Mouse (Mus musculus) kidney, postnatal 25 days (tissue): ENCODE measurements around the gene Cul3.
"Not testable (repeated sequence)": the region's sequence is repeated elsewhere in the genome, so short reads cannot be mapped to it uniquely, and the experiment has no call there.

Experiments used
- DNase-seq, 2 experiments: peaks; one replicate each; pipeline ENCODE4 v3.0.0; 2021; ENCODE audit warnings: mixed read lengths in 2 of 2

The Cul3 gene

DNA sequence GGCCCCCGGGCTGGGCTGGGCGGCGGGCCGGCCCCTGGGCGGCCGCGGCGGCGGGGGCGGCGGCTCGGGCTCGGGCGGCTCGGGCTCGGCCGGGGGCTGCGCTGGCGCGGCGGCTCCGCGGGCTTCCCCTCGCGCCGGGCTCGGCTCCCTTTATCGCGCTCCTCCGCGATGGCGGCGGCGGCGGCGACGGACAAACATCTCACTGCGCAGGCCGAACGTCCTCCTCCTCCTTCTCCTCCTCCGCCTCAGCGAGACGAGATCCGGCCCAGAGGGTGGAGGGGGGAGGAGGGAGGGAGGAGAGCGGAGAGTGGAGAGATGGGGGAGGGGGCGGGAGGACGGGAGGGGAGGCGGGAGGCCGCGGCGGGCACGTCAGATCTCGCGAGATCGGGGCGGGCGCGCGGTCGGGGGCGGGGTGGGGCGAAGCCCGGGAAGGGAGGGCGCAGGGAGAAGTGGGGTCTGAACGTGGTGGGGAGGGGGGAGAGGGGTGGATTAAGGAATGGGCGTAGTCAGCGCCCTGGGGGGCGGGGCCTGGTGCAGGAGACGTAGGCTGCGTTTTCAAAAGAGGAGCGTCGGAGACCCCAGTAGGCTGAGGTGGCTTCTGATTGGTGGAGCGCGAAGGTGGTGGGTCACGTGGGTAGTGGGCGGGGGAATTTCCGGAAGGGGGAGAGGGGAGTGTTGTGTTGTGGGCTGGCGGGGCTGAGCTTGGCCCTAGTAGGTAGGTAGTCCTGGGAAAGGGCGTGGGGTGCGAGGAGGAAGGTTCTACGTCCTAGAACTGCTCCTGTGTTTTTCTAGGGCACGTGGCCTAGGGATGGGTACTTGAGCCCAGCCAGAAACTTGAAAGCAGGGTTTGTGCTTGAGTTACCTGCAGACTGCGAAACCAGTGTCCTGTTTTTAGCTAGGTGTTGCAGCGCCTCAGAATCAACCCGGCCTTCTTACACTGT is at the start of gene Cul3:
Gene Cul3, minus strand, starts transcription at position 45 of the 941 bp plus-strand sequence.
- peak; percentile 97 to 98 for DNase-seq

DNA sequence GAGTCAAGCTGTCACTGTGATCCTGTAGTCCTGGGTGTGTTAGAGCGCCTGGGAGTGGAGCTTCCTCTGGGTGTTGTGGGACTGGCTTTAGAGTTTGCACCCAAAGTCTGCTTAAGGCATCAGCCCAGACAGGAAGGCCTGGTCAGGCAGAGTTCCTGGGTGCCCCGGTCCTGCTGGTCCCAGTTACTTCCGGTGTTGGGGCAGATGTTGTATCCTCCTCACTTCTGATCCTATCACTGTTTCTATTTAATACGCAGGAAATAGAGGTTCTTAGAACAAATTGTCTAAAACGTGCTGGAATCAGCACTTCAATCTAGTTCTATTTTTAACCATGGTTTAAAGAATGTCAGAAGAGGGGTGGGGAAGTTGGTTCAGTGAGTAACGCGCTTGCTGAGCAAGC is 49.2 kb upstream of the Cul3 start:
- DNase-seq: no peak

DNA sequence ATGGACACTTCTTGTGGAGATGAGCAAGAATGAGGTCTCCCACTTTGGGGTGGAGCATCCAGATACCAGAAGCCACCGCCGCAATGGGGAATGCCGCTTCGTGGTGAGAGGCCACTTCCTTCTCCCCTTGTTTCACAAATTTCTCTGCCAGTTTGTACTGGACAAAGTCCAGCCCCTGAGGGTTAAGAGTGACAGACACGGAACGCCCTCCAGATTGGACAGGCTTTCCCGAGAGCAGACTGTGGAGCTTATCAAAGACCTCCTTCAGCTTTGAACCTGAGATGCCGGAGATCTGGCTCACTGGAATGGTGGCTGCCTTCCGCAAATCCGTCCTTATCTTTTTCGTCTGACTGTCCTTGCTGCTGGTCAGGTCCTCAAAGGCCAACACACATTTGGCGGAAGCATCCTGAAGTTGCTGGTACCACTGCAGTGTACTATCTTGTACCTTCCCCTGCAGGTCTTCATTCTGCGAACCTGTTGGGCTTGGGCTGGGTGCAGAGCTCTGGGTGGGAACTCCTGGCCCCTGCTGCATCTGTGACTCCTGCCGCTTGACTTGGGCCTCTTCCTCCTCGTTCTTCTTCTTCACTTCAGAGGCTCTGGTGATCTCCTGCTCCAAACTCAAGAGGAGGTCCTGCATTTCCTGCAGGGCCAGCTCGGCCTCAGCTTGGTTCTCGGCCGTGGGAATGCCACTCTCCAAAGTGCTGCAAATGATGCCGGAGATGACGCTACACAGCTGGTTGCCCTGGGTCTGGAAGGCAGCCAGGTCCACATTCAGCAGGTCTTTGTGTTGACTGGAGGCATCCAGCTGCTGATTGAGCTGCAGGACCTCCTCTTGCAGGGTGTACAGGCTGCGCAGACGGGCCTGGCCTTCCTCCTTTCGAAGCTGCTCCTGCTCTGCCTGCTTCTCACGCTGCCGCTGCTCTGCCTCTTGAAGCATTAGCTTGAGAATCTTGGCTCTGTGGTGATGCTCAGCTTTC is 43.6 kb upstream of the Cul3 start:
- no peak for DNase-seq

DNA sequence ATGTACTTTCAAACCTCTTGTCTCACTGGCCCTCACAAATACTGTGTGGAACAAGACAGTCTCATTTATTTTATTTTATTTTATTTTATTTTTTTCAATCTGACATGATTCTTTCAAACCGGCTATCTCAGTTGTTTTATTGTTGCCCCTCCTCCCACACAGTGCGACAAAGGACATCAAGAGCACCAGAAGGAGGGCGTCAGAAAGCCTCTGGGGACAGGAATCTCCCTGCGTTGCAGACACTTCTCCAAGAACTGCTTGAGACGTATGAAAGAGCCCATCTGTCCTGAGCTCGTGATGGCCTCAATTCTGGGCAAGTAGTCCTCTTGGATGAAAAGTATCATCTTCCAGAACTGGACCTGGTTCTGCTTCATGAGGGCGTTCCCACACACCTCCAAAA is 42.6 kb upstream of the Cul3 start:
- no peak for DNase-seq

DNA sequence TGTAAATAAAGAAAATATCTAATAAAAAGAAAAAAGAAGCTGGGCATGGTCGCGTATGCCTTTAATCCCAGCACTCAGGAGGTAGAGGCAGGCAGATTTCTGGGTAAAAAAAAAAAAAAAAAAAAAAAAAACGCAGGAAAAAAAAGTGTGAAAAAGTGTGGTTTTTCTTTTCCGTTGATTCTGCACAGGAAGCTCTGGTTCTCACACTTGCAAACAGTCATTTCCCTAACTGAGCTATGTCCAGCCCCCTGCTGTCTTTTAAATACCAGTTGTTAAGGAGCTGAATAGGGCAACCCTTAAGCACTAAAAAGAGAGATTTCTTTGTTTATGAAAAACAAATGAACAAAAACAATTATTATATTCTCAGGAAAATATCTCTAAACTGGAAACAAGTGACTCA is 41.0 kb upstream of the Cul3 start:
- DNase-seq: no peak

DNA sequence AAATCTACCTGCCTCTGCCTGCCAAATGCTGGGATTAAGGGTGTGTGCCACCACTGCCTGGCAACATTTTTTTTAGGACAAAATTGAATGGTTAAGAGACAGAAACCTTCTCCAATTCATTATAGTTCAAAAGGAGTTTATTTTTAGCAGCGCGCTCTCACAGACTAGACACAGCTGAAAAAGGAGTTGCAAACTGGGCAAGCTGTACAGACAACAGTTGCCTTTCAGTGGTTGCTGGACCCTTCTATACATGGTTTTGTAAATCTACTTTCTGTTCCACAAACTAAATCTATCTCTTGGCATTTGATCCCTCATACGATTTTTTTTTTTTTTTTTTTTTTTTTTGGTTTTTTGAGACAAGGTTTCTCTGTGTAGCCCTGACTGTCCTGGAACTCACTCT is 31.7 kb upstream of the Cul3 start:
- DNase-seq: no peak

DNA sequence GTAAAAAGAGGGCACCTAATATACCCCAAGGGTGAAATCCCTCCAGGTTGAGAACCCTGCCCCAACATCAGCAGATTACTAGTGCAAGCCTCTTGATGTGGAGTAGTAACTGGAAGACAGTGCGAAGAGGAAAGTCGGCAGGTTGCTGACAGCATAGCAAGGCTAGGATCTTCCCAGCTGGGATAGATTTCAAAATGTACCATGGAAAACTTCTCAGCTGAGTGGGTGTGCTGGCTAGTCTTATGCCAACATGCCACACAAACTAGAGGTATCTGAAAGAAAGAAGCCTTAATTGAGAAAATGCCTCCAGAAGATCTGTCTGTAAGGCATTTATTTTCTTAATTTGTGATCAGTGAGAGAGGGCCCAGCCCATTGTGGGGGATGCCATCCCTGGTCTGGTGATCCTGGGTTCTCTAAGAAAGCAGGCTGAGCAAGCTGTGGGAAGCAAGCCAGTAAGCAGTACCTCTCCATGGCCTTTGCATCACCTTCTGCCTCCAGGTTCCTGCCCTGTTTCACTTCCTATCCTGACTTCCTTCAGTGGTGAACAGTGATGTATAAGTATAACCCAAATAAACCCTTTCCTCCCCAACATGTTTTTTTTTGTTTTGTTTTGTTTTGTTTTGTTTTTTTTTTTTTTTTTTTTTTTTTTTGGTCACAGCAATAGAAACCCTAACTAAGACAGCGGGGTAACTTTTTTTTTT is 31.1 kb upstream of the Cul3 start:
- no peak for DNase-seq

DNA sequence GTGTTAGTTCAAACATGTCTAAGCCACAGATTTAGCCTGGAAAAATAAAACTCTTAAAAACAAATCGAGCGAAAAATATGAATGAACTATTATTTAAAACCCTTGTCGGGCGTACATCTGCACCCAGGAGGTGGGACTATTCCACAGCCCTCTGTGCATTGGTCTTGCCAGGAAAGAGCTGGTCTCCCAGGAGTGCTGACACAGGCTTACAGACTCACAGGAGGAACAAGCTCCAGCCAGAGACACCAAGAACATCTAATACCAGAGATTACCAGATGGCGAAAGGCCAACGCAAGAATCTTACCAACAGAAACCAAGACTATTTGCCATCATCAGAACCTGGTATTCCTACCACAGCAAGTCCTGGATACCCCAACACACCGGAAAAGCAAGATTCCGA is 23.2 kb upstream of the Cul3 start:
- no peak for DNase-seq

DNA sequence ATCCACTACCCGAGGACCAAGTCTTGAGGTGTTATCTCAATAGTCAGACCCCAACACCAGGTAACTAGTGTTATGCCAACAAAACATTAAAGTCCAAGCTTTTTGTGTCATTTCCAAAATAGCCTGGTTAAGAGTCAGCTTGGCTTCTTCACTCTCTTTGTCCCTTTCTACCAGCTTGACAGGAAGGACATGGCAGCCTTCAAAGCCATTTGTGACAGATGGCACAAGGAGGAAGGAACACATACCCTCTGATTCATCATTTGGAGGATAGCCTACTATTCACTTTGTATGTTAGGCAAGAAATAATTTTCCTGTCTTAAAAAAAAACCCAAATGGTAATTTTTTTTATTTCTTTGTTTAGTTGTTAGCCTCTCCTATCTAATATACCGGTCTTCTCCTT is 22.7 kb upstream of the Cul3 start:
- no peak for DNase-seq

DNA sequence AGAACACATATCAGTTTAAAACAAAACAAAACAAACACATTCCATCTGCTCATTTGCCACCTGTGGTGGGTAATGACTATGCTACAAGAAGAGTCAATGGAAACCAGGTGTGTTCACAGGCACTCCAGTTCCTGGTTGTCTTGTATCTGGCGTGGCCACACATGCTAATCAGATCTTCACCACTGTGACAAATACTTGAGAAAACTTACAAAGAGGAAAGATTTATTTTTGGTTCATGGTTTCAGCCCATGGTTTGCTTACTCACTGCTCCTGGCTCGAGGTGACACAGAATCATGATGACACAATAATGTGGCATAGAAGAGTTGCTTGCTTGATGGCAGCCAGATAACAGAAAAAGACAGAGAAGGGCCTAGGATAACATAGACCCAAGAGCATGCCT is 22.1 kb upstream of the Cul3 start:
- no peak for DNase-seq

DNA sequence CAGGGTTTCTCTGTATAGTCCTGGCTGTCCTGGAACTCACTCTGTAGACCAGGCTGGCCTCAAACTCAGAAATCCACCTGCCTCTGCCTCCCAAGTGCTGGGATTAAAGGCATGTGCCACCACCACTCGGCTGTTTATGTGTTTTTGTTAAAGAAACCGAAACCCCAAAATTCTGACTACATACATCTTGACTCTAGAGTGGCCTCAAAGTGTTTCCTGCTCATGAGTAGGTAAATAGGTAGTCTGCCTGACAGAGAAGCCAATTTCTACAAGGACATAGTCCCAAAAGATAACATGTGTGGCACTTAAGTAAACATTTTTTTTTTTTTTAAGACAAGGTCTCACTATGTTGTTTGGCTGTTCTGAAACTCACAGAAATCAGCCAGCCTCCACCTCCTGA is 21.5 kb upstream of the Cul3 start:
- DNase-seq: not testable (repeated sequence)

DNA sequence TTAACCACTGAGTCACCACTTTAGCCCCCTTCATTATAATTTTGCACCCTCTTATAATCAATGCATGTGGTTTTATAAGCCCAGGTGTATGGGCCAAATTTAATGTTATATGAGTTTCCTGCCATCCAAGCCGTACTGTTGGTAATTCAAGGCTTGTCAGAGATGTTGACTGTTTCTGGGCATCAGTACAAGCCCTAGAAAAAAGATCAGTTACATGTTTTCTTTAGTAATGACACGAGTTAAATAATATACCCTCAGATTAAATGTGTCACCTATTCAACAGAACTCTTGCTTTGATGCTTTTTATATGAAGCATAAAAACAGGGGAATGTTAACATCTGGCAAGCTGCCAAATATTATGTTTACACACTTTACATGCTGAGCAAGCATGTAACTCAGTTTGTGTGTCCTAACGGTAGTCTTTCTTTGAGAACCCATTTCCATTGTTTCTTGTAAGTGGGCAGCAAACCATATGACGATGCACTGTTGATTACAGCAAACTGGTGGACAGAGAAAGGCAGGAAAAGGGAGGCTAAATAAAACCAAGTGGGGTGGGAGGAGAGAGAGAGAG is 19.8 kb upstream of the Cul3 start:
- DNase-seq: no peak

DNA sequence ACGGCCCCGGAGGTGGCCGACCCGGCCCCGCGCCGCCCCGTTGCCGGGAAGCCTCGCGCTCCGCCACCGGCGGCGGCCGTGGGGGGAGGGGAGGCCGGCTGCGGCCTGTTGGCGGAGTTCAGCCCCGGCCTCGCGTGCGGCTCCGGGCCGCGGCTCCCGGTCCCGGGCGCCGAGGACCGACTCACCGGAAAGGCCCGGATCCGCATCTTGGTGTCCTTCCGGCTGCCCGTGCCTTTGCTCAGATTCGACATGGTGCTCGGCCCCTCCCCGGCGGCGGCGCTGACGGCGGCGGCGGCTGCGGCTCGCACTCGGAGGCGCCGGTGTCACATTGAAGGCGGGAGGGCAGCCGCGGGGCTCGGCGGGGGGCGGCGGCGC is 232 bp downstream of the Cul3 start:
- DNase-seq: peak; percentile 74 to 90

DNA sequence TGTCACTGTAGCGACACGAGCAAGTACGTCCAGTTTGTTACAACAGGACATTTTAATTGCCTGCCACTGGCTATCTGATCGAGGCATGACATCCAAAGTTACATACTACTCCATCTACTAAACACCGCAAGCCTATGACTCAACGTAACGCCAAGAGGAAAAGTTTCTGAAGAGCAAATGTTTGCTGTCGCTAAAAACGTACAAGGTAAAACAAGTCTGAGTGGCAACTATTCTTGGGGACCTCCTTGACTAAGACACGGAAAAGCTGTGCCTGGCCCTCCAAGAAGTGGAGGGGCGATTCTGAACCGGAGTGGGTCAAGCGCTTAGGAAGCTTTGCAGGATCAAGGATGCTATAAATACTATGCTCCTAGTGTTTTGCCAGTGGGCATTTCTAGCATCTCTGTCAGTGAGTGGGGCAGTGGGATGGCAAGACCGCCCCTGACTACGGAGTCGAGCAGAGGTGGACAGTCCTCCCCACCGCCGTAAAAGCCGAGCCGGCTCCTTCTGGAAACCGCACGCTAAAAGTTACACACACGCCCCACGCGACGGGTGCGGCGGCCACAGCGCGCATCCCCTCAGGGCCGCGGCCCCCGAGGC is 757 bp downstream of the Cul3 start:
- peak; percentile 14 to 42 for DNase-seq

DNA sequence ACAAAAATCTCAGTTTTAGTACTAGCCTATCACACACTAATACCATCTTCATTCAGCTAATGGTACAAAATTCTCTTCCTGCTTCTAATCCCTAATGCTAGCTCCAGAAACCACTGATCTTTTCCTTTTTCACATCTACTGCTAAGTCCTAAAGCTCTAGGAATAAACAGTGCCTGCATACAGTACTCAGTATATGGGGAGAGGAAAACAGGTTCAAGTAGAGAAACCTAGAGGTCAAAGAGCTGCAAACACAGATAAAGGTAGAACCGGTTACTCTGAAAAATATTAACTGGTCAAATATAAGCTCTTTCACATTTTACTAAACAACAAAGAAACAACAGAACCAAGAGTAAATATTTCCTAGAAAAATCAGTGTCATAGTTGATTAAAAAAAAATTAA is 1.9 kb downstream of the Cul3 start:
- no peak for DNase-seq

DNA sequence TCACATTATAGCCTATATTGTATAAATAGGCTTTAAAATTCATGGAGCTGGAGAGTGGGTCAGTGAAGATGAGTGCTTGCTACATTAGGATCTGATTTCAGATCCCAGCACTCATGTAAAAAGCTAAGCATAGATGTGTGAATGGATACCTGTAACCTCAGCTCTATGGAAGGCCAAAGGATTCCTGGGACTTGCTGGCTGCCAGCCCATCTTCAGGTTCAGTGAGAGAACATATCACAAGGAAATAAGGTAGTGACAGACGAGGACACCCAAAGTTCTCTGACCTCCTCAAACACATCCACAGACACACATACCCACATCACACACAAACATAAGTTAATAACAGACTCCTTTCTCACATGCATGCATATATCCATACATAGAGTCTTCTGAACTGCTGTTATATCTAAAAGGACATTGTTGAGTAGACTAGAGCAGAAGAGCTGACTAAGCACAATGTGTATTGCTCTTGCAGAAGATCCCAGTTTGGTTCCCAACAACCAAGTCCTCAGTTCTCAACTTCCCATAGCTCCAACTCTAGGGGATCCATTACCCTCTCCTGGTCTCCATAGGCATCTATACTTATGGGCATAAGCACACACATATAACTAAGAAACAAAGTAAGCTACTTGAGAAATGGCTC is 4.4 kb downstream of the Cul3 start:
- DNase-seq: peak; percentile 32 to 52

DNA sequence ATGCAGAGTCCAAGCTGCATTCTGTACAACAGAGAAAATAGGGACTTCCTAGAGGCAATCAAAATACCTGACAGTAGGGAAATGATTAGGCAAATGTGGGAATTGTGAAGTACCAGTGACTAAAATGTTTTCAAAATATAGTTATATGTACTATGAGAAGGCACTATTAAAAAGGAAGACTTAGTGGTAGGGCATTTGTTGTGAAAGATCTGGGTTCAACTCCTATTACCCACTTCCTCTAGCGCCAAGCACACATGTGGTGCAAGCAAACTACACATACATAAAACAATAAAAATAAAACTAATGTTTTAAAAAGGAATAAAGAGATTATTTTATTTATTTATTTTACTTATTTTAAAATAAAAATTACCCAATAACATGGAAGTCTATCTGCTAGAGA is 5.2 kb downstream of the Cul3 start:
- DNase-seq: no peak

DNA sequence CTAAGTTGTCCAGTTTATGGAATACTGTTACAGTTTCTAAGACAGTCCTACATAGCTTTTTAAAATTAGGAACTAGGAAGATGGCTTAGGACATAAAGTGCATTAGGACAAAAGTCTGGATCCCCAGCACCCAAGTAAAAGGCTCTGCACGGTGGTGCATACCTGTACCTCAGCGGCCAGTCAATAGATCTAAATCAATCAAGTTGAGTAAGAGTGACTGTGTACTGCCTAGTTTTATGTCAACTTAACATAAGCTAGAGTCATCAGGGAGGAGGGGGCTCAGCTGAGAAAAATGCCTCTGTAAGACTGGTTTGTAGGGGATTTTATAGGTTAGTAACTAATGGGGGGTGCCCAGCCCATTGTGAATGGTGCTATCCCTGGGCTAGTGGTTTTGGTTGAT is 9.3 kb downstream of the Cul3 start:
- DNase-seq: no peak

DNA sequence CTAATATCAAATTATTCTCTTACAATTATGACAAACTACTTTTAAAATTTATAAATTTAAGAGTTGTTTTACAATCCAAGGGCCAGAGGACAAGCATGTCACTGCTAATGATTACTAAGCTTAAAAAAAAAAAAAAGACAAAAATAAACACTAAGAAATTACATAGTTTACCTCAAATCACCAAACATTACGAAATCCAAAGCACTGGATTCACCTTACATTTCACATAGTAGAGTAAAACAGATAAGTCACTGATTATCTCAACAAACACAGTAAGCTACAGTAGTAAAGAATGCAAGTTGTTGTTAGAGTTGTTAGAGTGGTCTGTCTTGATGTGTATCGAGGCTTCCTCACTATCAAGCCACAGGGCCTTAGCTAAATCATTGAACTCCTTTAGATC is 14.5 kb downstream of the Cul3 start:
- DNase-seq: no peak

DNA sequence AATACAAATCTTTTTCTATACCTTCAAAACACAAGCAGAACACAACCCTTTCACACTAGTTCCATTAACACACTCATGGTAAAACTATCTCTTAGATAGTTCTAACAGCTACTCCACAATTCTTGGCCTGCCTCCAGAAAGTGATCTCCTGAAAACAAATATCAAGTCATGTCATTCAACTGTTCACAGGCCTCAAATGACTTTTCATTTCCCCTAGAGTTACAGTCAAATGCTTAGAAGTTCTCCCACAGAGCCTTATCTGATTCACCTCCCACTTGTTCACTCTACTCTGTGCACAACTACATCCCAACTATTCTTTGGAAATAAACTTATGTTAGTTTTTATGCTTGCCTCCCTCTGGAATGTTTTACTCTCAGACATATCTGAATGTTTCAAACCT is 15.9 kb downstream of the Cul3 start:
- DNase-seq: peak in 1 of 2 experiments; percentile 27

DNA sequence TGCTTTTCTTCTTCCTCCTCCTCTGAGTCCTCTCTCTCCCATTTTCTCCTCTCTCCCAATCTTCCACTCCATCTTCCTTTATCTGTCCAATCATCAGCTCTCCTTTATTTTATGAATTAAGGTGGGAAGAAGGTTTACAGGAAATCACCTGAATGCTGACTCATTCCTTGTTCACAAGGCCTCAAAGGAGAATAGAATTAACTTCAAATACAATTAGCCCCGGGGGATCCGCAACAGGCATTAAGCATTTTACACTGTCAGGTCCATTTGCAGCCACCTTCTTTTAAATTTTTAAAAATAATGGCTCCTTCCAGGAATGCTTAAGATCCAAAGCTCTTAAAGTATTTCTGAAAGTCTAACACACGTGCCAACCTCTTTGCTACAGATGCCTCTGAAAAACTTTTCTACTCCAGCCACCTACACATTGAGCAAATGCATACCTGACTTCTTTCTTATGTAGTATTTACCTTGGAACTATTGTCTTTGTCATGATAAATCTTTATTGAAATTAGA is 24.7 kb downstream of the Cul3 start:
- DNase-seq: no peak

DNA sequence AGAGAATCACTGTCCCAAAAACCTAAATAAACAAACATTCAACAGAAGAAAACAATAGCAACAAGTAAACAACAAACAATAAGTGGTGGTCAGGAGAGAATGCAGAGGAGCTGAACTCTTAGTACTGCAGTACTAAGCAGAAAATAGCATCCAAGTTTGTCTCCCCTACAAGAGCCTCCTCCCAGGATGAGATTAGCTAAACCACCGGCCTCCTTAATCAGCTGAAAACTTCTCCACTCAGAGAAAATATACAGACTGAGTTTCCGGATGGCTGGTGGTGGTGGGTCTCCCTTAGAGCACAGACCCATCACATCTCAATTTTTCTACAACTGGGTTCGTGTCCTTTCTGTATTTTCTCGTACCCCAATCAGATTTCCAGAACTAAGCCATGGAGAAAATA is 47.0 kb downstream of the Cul3 start:
- DNase-seq: no peak
